Mouse (Mus musculus): ENCODE measurements around the gene Tmbim6. TPM values are rescaled to one million over a fixed set of nuclear protein-coding genes. Genes with fewer than 3 reads are reported as not detected.

Tmbim6 gene
- polyA plus RNA-seq, 1 experiment from 2014 or later, result 1,126 TPM

- no peak overlapping the region for H3K4me2 ChIP-seq (replicated peaks; ENCODE audit: low read depth)
- no peak for ATAC-seq
- no peaks in the 10 kb centered on the region for H3K9me3 ChIP-seq (ENCODE audit: control insufficient read depth)
- WGBS, result 52% methylated on average over 9 of the region's 9 CpGs
- no peaks in the 10 kb centered on the region for H3K4me1 ChIP-seq (replicated peaks; ENCODE audit: control insufficient read depth, insufficient read depth, low read length)
- H3K9ac ChIP-seq (ENCODE audit: low read depth, low read length), result no peak overlapping the region
- H3K27ac ChIP-seq (ENCODE audit: low read depth, low read length), result no peak overlapping the region
- TF ChIP-seq CTCF (IDR thresholded peaks at IDR 0.05; ENCODE audit: low read depth), result no peak
- H3K4me3 ChIP-seq (ENCODE audit: low read depth, low read length), result no peak overlapping the region
- H3K36me3 ChIP-seq (ENCODE audit: control insufficient read depth, insufficient read depth), result no peaks in the 10 kb centered on the region
- H3K27me3 ChIP-seq (replicated peaks; ENCODE audit: control insufficient read depth, insufficient read depth, low read length), result no peaks in the 10 kb centered on the region
Measured at GRCm38 (mm10) chr15:99449131-99449750, 56.6 kb downstream of the Tmbim6 start.

DNA sequence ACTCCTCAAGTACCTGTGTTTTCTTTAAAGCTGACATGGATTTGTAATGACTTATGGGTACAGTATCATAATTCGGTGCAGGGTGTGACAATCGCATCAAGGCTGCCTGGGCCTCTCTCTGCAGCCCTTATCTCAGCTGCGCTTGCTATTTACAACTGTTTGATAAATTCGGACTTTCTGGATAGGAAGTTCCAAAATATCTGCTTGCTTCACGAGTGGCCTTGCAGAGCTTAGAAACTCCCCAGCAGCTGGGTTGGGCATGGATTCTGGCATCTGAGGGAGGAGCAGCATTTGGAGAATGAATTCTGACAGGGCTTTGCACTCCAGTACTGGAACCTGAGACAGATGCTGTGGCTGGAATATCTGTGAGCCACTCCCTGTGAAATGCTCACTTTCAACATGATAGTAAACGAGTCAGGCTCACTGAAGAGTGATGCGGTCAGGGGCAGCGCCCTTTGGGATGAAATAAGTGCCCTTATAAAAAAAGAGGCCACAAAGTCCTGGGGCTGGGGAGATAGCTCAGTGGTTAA lies 57.1 kb downstream of the Tmbim6 start:
- H3K27ac ChIP-seq (ENCODE audit: low read depth, low read length), result no peak overlapping the region
- ATAC-seq, result no peak

GRCm38 (mm10) chr15:99453153-99453900 lies 60.6 kb downstream of the Tmbim6 start:
- 71% methylated on average over 11 of the region's 11 CpGs for WGBS
- no peaks in the 10 kb centered on the region for H3K27me3 ChIP-seq (replicated peaks; ENCODE audit: control insufficient read depth, insufficient read depth, low read length)
- no peak overlapping the region for H3K4me2 ChIP-seq (replicated peaks; ENCODE audit: low read depth)
- no peak for TF ChIP-seq CTCF (IDR thresholded peaks at IDR 0.05; ENCODE audit: low read depth)
- no peaks in the 10 kb centered on the region for H3K4me1 ChIP-seq (replicated peaks; ENCODE audit: control insufficient read depth, insufficient read depth, low read length)
- H3K36me3 ChIP-seq (ENCODE audit: control insufficient read depth, insufficient read depth), result no peaks in the 10 kb centered on the region
- no peak overlapping the region for H3K27ac ChIP-seq (ENCODE audit: low read depth, low read length)
- no peak overlapping the region for H3K4me3 ChIP-seq (ENCODE audit: low read depth, low read length)
- H3K9me3 ChIP-seq (ENCODE audit: control insufficient read depth), result no peaks in the 10 kb centered on the region
- H3K9ac ChIP-seq (ENCODE audit: low read depth, low read length), result no peak overlapping the region
- no peak for ATAC-seq

More for the DNA sequence above, 57.1 kb downstream of the Tmbim6 start:
- no peaks in the 10 kb centered on the region for H3K4me1 ChIP-seq (replicated peaks; ENCODE audit: control insufficient read depth, insufficient read depth, low read length)
- H3K36me3 ChIP-seq (ENCODE audit: control insufficient read depth, insufficient read depth), result no peaks in the 10 kb centered on the region
- no peak for TF ChIP-seq CTCF (IDR thresholded peaks at IDR 0.05; ENCODE audit: low read depth)
- no peaks in the 10 kb centered on the region for H3K9me3 ChIP-seq (ENCODE audit: control insufficient read depth)
- no peaks in the 10 kb centered on the region for H3K27me3 ChIP-seq (replicated peaks; ENCODE audit: control insufficient read depth, insufficient read depth, low read length)
- 34% methylated on average over 8 of the region's 8 CpGs for WGBS
- H3K4me2 ChIP-seq (replicated peaks; ENCODE audit: low read depth), result no peak overlapping the region
- no peak overlapping the region for H3K4me3 ChIP-seq (ENCODE audit: low read depth, low read length)
- no peak overlapping the region for H3K9ac ChIP-seq (ENCODE audit: low read depth, low read length)

DNA sequence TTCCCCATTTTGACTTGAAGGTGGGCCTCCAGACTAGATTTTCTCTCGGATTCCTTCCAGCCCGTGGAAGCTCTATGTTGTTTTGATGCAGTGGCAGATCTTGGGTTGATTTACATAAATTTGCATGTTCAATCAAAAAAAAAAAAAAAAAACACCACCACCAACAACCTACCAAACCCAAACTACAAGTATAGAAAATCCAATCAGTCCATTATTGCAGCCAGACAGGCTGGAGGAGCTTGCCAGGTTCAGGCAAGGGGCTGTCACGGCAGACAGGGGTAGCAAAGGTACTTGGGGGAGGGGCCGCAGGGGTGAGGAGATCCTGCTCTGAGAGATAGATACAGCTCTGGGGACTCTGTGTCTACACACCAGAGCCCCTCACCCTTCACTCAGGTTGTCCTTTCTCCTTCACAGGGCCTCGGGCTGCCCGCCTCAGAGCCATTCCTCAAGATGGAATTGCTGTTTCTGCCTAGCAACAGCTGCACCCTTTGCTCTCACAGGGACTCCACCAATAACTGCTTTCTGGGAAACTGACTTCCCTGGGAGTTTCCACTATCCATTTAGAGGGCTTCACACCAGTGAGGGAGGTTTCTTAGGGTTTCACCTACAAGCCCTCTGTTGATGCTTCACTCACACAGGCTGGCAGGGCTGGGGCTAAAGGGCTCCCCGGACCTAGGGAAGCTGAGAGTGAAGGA lies 62.0 kb downstream of the Tmbim6 start:
- WGBS, result 82% methylated on average over 7 of the region's 7 CpGs
- Histone ChIP-seq H3K9ac (ENCODE audit: low read depth, low read length) (no peak overlapping the region), H3K36me3 (ENCODE audit: control insufficient read depth, insufficient read depth) (no peaks in the 10 kb centered on the region), H3K27ac (ENCODE audit: low read depth, low read length) (no peak overlapping the region), H3K4me1 (replicated peaks; ENCODE audit: control insufficient read depth, insufficient read depth, low read length) (no peaks in the 10 kb centered on the region), H3K4me2 (replicated peaks; ENCODE audit: low read depth) (no peak overlapping the region), H3K27me3 (replicated peaks; ENCODE audit: control insufficient read depth, insufficient read depth, low read length) (no peaks in the 10 kb centered on the region), H3K4me3 (ENCODE audit: low read depth, low read length) (no peak overlapping the region), H3K9me3 (ENCODE audit: control insufficient read depth) (no peaks in the 10 kb centered on the region)
- ATAC-seq, result no peak
- no peak for TF ChIP-seq CTCF (IDR thresholded peaks at IDR 0.05; ENCODE audit: low read depth)

- Histone ChIP-seq H3K9ac (ENCODE audit: low read depth, low read length) (no peak overlapping the region), H3K36me3 (ENCODE audit: control insufficient read depth, insufficient read depth) (no peaks in the 10 kb centered on the region)
Measured at GRCm38 (mm10) chr15:99455415-99455814, 62.7 kb downstream of the Tmbim6 start.

More at GRCm38 (mm10) chr15:99455415-99455814, 62.7 kb downstream of the Tmbim6 start:
- H3K4me1 ChIP-seq (replicated peaks; ENCODE audit: control insufficient read depth, insufficient read depth, low read length), result no peaks in the 10 kb centered on the region
- no peak overlapping the region for H3K4me3 ChIP-seq (ENCODE audit: low read depth, low read length)
- no peak overlapping the region for H3K27ac ChIP-seq (ENCODE audit: low read depth, low read length)
- no peak for TF ChIP-seq CTCF (IDR thresholded peaks at IDR 0.05; ENCODE audit: low read depth)
- no peak for ATAC-seq
- WGBS, result 91% methylated on average over 3 of the region's 3 CpGs
- H3K4me2 ChIP-seq (replicated peaks; ENCODE audit: low read depth), result no peak overlapping the region
- no peaks in the 10 kb centered on the region for H3K27me3 ChIP-seq (replicated peaks; ENCODE audit: control insufficient read depth, insufficient read depth, low read length)
- no peaks in the 10 kb centered on the region for H3K9me3 ChIP-seq (ENCODE audit: control insufficient read depth)
